Mouse (Mus musculus): Measurements from ENCODE around the gene Sept10. TPM values are rescaled to one million over a fixed set of nuclear protein-coding genes. Genes with fewer than 3 reads are reported as not detected.

Sept10 gene
- polyA plus RNA-seq, 1 experiment from 2014 or later, result 32.4 TPM

DNA sequence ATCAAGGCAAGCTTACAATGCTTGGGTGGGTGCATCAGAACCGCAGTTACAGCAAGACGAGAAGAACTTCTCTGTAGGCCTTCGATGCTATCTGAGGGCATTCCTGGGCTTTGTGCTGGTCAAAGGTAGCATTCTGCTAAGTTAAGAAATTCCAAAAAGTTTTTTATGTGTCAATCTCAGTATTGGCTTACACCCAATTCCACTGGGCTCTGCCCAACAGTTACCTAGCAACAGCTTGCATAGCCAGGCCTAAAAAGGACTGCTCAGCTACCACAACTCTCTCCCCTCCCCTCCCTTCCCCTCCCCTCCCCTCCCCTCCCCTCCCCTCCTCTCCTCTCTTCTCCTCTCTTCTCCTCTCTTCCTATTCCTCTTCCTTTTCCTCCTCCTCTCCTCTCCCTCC is 40.0 kb upstream of the Sept10 start:
- Histone ChIP-seq H3K4me1 (replicated peaks; ENCODE audit: control insufficient read depth, insufficient read depth, low read length) (no peaks in the 10 kb centered on the region), H3K27me3 (ENCODE audit: control insufficient read depth, insufficient read depth, low read length) (no peaks in the 10 kb centered on the region), H3K27ac (ENCODE audit: low read depth, low read length) (no peak overlapping the region), H3K36me3 (ENCODE audit: control insufficient read depth, insufficient read depth, low read length) (no peaks in the 10 kb centered on the region), H3K9ac (ENCODE audit: low read depth, low read length) (no peak overlapping the region), H3K4me2 (replicated peaks; ENCODE audit: low read depth, low read length) (no peak overlapping the region), H3K4me3 (ENCODE audit: low read depth, low read length) (no peak overlapping the region), H3K9me3 (ENCODE audit: control insufficient read depth, low read length) (no peaks in the 10 kb centered on the region)
- WGBS, result 66% methylated on average over 3 of the region's 3 CpGs
- no peak for DNase-seq (ENCODE audit: low spot score)
- no peak for ATAC-seq (ENCODE audit: low FRiP score)

DNA sequence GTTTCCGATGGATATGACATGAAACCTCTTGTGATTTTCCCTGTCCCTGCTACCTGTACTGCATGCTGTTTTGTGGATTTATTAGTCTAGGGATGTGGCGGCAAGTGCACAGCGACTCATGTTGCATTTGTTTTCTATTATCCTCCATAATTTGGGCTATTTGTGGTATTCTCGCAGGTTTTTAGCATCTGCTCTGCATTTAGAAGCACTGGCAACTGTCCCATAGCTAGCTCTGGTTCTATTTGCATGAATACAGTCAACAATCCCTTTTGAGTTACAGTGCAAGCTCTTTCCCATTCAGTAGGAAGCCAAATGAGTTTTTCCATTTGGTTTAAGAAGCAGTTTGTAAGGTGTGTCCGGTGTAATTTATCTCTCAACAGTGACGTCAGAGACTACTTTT is 37.9 kb upstream of the Sept10 start:
- no peaks in the 10 kb centered on the region for H3K4me1 ChIP-seq (replicated peaks; ENCODE audit: control insufficient read depth, insufficient read depth, low read length)
- H3K9me3 ChIP-seq (ENCODE audit: control insufficient read depth, low read length), result no peaks in the 10 kb centered on the region
- no peak overlapping the region for H3K4me2 ChIP-seq (replicated peaks; ENCODE audit: low read depth, low read length)
- no peak overlapping the region for H3K27ac ChIP-seq (ENCODE audit: low read depth, low read length)
- H3K27me3 ChIP-seq (ENCODE audit: control insufficient read depth, insufficient read depth, low read length), result no peaks in the 10 kb centered on the region
- H3K4me3 ChIP-seq (ENCODE audit: low read depth, low read length), result no peak overlapping the region
- WGBS, result 93% methylated on average over 6 of the region's 6 CpGs
- ATAC-seq (ENCODE audit: low FRiP score) (no peak), DNase-seq (ENCODE audit: low spot score) (no peak)
- no peaks in the 10 kb centered on the region for H3K36me3 ChIP-seq (ENCODE audit: control insufficient read depth, insufficient read depth, low read length)
- no peak overlapping the region for H3K9ac ChIP-seq (ENCODE audit: low read depth, low read length)

GRCm38 (mm10) chr10:59256533-59256932 is 34.9 kb upstream of the Sept10 start:
- Histone ChIP-seq H3K4me2 (replicated peaks; ENCODE audit: low read depth, low read length) (no peak overlapping the region), H3K9ac (ENCODE audit: low read depth, low read length) (no peak overlapping the region), H3K27me3 (ENCODE audit: control insufficient read depth, insufficient read depth, low read length) (no peaks in the 10 kb centered on the region), H3K36me3 (ENCODE audit: control insufficient read depth, insufficient read depth, low read length) (no peaks in the 10 kb centered on the region), H3K4me1 (replicated peaks; ENCODE audit: control insufficient read depth, insufficient read depth, low read length) (no peaks in the 10 kb centered on the region), H3K27ac (ENCODE audit: low read depth, low read length) (no peak overlapping the region), H3K4me3 (ENCODE audit: low read depth, low read length) (no peak overlapping the region), H3K9me3 (ENCODE audit: control insufficient read depth, low read length) (no peaks in the 10 kb centered on the region)
- no peak for DNase-seq (ENCODE audit: low spot score)
- no peak for ATAC-seq (ENCODE audit: low FRiP score)
- WGBS, result 96% methylated on average over 2 of the region's 2 CpGs

DNA sequence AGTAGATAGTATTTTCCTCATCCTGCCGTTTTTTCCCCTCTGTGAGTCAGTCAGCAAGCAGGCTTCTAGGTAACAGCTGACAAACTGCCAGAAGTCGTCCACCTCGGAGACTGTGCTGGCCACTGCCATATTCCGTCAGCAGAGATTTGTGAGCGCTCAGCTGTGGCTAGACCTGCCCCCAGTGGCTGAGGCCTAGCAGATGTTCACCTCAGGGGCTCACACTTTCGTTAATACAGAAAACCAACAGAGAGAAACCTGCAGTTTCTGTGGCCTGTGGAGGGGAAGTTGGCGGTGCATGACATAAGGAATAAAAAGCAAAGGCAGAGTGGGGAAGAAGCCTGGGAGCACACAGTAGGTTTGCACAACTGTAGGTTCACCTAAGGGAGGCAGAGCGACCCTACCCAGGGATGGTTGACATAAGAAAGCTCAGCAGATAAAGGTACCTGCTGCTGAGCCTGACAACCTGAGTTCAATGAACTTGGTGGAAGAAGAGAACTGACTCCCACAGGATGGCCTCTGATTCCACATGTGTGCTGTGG is 32.0 kb upstream of the Sept10 start:
- no peak overlapping the region for H3K27ac ChIP-seq (ENCODE audit: low read depth, low read length)
- H3K4me1 ChIP-seq (replicated peaks; ENCODE audit: control insufficient read depth, insufficient read depth, low read length), result no peaks in the 10 kb centered on the region
- H3K27me3 ChIP-seq (ENCODE audit: control insufficient read depth, insufficient read depth, low read length), result no peaks in the 10 kb centered on the region
- ATAC-seq (ENCODE audit: low FRiP score) (no peak), DNase-seq (ENCODE audit: low spot score) (no peak)
- H3K9ac ChIP-seq (ENCODE audit: low read depth, low read length), result no peak overlapping the region
- no peak overlapping the region for H3K4me3 ChIP-seq (ENCODE audit: low read depth, low read length)
- WGBS, result 80% methylated on average over 8 of the region's 8 CpGs
- no peaks in the 10 kb centered on the region for H3K36me3 ChIP-seq (ENCODE audit: control insufficient read depth, insufficient read depth, low read length)
- no peaks in the 10 kb centered on the region for H3K9me3 ChIP-seq (ENCODE audit: control insufficient read depth, low read length)
- H3K4me2 ChIP-seq (replicated peaks; ENCODE audit: low read depth, low read length), result no peak overlapping the region

DNA sequence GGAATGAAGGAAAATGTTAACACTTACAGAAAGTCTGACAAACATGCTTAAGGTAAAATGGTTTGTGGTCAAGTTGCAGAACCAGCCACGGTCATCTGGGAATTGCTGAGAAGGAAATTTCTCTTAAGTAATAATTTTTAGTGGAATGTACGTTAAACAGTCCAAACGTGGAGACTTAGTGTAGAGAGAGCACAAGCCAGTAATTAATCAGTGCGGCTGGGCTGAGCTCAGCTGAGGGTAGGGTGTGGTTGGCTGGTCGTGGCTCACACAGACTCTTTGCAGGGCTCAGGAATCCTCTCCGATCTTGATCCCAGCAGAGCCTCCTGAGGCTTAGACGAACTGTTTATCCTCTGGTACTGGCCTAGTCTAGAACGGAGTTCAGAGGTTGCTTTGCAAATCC is 30.7 kb upstream of the Sept10 start:
- no peak for ATAC-seq (ENCODE audit: low FRiP score)
- no peaks in the 10 kb centered on the region for H3K9me3 ChIP-seq (ENCODE audit: control insufficient read depth, low read length)
- no peaks in the 10 kb centered on the region for H3K4me1 ChIP-seq (replicated peaks; ENCODE audit: control insufficient read depth, insufficient read depth, low read length)
- 85% methylated on average over 8 of the region's 8 CpGs for WGBS
- no peak overlapping the region for H3K4me2 ChIP-seq (replicated peaks; ENCODE audit: low read depth, low read length)
- no peaks in the 10 kb centered on the region for H3K27me3 ChIP-seq (ENCODE audit: control insufficient read depth, insufficient read depth, low read length)
- H3K4me3 ChIP-seq (ENCODE audit: low read depth, low read length), result no peak overlapping the region
- H3K36me3 ChIP-seq (ENCODE audit: control insufficient read depth, insufficient read depth, low read length), result no peaks in the 10 kb centered on the region
- no peak overlapping the region for H3K9ac ChIP-seq (ENCODE audit: low read depth, low read length)
- H3K27ac ChIP-seq (ENCODE audit: low read depth, low read length), result no peak overlapping the region
- no peak for DNase-seq (ENCODE audit: low spot score)

GRCm38 (mm10) chr10:59251980-59252379 is 30.3 kb upstream of the Sept10 start:
- no peak for ATAC-seq (ENCODE audit: low FRiP score)
- no peaks in the 10 kb centered on the region for H3K36me3 ChIP-seq (ENCODE audit: control insufficient read depth, insufficient read depth, low read length)
- WGBS, result 82% methylated on average over 2 of the region's 2 CpGs
- H3K9ac ChIP-seq (ENCODE audit: low read depth, low read length), result no peak overlapping the region
- H3K9me3 ChIP-seq (ENCODE audit: control insufficient read depth, low read length), result no peaks in the 10 kb centered on the region
- H3K4me2 ChIP-seq (replicated peaks; ENCODE audit: low read depth, low read length), result no peak overlapping the region
- no peaks in the 10 kb centered on the region for H3K4me1 ChIP-seq (replicated peaks; ENCODE audit: control insufficient read depth, insufficient read depth, low read length)
- no peak overlapping the region for H3K27ac ChIP-seq (ENCODE audit: low read depth, low read length)
- H3K27me3 ChIP-seq (ENCODE audit: control insufficient read depth, insufficient read depth, low read length), result no peaks in the 10 kb centered on the region
- no peak for DNase-seq (ENCODE audit: low spot score)
- no peak overlapping the region for H3K4me3 ChIP-seq (ENCODE audit: low read depth, low read length)

DNA sequence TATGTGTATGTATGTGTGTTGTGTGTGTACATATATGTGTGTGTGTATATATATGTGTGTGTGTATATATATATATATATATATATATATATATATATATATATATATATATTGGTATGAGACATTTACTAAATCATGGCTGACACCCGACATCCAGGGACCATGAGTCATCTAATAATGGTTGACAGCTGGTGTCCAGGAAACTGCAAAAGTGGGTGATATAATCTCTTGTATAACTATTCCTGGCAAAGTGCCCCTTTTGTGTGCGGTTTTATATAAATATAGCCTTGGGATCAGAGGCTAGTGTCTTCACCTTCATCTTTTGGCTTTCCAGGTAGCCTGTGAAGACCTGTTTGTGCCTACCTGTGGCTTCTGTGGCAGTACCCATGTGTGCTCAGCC is 29.0 kb upstream of the Sept10 start:
- DNase-seq (ENCODE audit: low spot score), result no peak
- Histone ChIP-seq H3K4me3 (ENCODE audit: low read depth, low read length) (no peak overlapping the region), H3K9me3 (ENCODE audit: control insufficient read depth, low read length) (no peaks in the 10 kb centered on the region), H3K27me3 (ENCODE audit: control insufficient read depth, insufficient read depth, low read length) (no peaks in the 10 kb centered on the region), H3K4me1 (replicated peaks; ENCODE audit: control insufficient read depth, insufficient read depth, low read length) (no peaks in the 10 kb centered on the region), H3K4me2 (replicated peaks; ENCODE audit: low read depth, low read length) (no peak overlapping the region), H3K27ac (ENCODE audit: low read depth, low read length) (no peak overlapping the region), H3K9ac (ENCODE audit: low read depth, low read length) (no peak overlapping the region), H3K36me3 (ENCODE audit: control insufficient read depth, insufficient read depth, low read length) (no peaks in the 10 kb centered on the region)
- no peak for ATAC-seq (ENCODE audit: low FRiP score)
- WGBS, result 96% methylated on average over 2 of the region's 2 CpGs

- H3K36me3 ChIP-seq (ENCODE audit: control insufficient read depth, insufficient read depth, low read length), result no peaks in the 10 kb centered on the region
- no peak overlapping the region for H3K4me3 ChIP-seq (ENCODE audit: low read depth, low read length)
- no peaks in the 10 kb centered on the region for H3K27me3 ChIP-seq (ENCODE audit: control insufficient read depth, insufficient read depth, low read length)
- no peak overlapping the region for H3K4me2 ChIP-seq (replicated peaks; ENCODE audit: low read depth, low read length)
- H3K4me1 ChIP-seq (replicated peaks; ENCODE audit: control insufficient read depth, insufficient read depth, low read length), result no peaks in the 10 kb centered on the region
- no peaks in the 10 kb centered on the region for H3K9me3 ChIP-seq (ENCODE audit: control insufficient read depth, low read length)
- no peak overlapping the region for H3K27ac ChIP-seq (ENCODE audit: low read depth, low read length)
- no peak for ATAC-seq (ENCODE audit: low FRiP score)
- no peak for DNase-seq (ENCODE audit: low spot score)
- H3K9ac ChIP-seq (ENCODE audit: low read depth, low read length), result no peak overlapping the region
- WGBS, result 81% methylated on average over 3 of the region's 3 CpGs
These were observed 27.9 kb upstream of the Sept10 start for GRCm38 (mm10) chr10:59249531-59249930.

- no peak for DNase-seq (ENCODE audit: low spot score)
- H3K4me1 ChIP-seq (replicated peaks; ENCODE audit: control insufficient read depth, insufficient read depth, low read length), result no peaks in the 10 kb centered on the region
- H3K9ac ChIP-seq (ENCODE audit: low read depth, low read length), result no peak overlapping the region
- no peak overlapping the region for H3K4me2 ChIP-seq (replicated peaks; ENCODE audit: low read depth, low read length)
- no peak overlapping the region for H3K4me3 ChIP-seq (ENCODE audit: low read depth, low read length)
- H3K9me3 ChIP-seq (ENCODE audit: control insufficient read depth, low read length), result no peaks in the 10 kb centered on the region
- WGBS, result 73% methylated on average over 3 of the region's 3 CpGs
- H3K27me3 ChIP-seq (ENCODE audit: control insufficient read depth, insufficient read depth, low read length), result no peaks in the 10 kb centered on the region
- no peaks in the 10 kb centered on the region for H3K36me3 ChIP-seq (ENCODE audit: control insufficient read depth, insufficient read depth, low read length)
- no peak overlapping the region for H3K27ac ChIP-seq (ENCODE audit: low read depth, low read length)
- ATAC-seq (ENCODE audit: low FRiP score), result no peak
These were observed 19.5 kb upstream of the Sept10 start for GRCm38 (mm10) chr10:59241141-59241541.

All from hindbrain, embryonic 11.5 days (tissue).